Mouse (Mus musculus): ENCODE measurements around the gene Tnfaip8l1.

DNA sequence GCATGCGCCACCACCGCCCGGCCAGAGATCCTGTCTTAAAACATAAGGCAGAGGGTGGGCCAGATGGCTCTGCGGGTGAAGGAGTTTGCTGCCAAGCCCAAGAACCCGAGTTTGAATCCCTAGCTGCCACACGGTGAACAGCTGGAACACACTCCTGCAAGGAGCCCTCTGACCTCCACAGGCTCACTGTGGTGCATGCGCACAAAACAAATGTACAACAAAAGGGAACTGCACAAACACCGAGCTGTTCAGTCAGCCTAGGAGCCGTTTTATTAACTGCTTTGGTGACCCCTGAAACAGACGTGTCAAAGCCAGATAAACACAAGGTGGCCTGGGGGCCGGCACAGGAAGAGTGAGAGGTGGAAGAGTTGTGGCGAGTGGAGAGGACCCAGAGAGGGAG lies 42.8 kb upstream of the Tnfaip8l1 start:
- TF ChIP-seq CTCF (IDR thresholded peaks at IDR 0.05; ENCODE audit: borderline replicate concordance, insufficient read depth, low read depth, low read length): no peak
- TF ChIP-seq POLR2A (IDR thresholded peaks at IDR 0.05; ENCODE audit: borderline replicate concordance, insufficient read depth, low read length): no peak

Data from cerebellum, adult 2 months (tissue).